ENCODE assay signal across 8 mouse cellular contexts in genomic region chr2:93014093-93014937, GRCm38 (mm10). TPM values are rescaled to one million over a fixed set of nuclear protein-coding genes. Genes with fewer than 3 reads are reported as not detected.
DNase-seq lines count a peak whose midpoint lies in the region; ATAC-seq and TF ChIP-seq lines count a peak whose summit lies in the region.

No protein-coding gene starts in this region.

- no peaks in the 10 kb centered on the region for H3K9me3 ChIP-seq in forebrain, embryonic 13.5 days (replicated peaks)
- H3K9me3 ChIP-seq in intestine, embryonic 16.5 days (ENCODE audit: control insufficient read depth, low read length): no peaks in the 10 kb centered on the region
- H3K9me3 ChIP-seq in liver, postnatal 0 days (ENCODE audit: low read length): no peaks in the 10 kb centered on the region
- H3K9me3 ChIP-seq in neural tube, embryonic 14.5 days (ENCODE audit: control insufficient read depth, low read length): no peaks in the 10 kb centered on the region

- H3K4me3 ChIP-seq in forebrain, embryonic 13.5 days: peak overlapping the region; percentile 61
- H3K4me3 ChIP-seq in intestine, embryonic 16.5 days (ENCODE audit: low read length): peak overlapping the region; percentile 65
- peak overlapping the region; percentile 54 for H3K4me3 ChIP-seq in liver, postnatal 0 days (ENCODE audit: low read depth, low read length)
- peak overlapping the region; percentile 49 for H3K4me3 ChIP-seq in neural tube, embryonic 14.5 days (ENCODE audit: low read depth, low read length)

- H3K27ac ChIP-seq in forebrain, embryonic 13.5 days: peak overlapping the region; percentile 69
- peak overlapping the region; percentile 92 for H3K27ac ChIP-seq in intestine, embryonic 16.5 days (ENCODE audit: low read length)
- H3K27ac ChIP-seq in liver, postnatal 0 days (ENCODE audit: low read depth): peak overlapping the region; percentile 55; the same call in 1 of the 2 replicates
- peak overlapping the region; percentile 62 for H3K27ac ChIP-seq in neural tube, embryonic 14.5 days (ENCODE audit: low read depth, low read length)

- no peaks in the 10 kb centered on the region for H3K27me3 ChIP-seq in forebrain, embryonic 13.5 days
- H3K27me3 ChIP-seq in intestine, embryonic 16.5 days (replicated peaks; ENCODE audit: control insufficient read depth, insufficient read depth, low read length): no peaks in the 10 kb centered on the region
- H3K27me3 ChIP-seq in liver, postnatal 0 days (ENCODE audit: insufficient read depth, low read length): no peaks in the 10 kb centered on the region
- H3K27me3 ChIP-seq in neural tube, embryonic 14.5 days (ENCODE audit: control insufficient read depth, insufficient read depth, low read length): no peaks in the 10 kb centered on the region

- H3K4me1 ChIP-seq in forebrain, embryonic 13.5 days: peaks cover 27% of the 10 kb centered on the region
- H3K4me1 ChIP-seq in intestine, embryonic 16.5 days (ENCODE audit: control insufficient read depth, insufficient read depth, low read length): peaks cover 26% of the 10 kb centered on the region
- H3K4me1 ChIP-seq in liver, postnatal 0 days (ENCODE audit: insufficient read depth): peaks cover 13% of the 10 kb centered on the region
- peaks cover 5% of the 10 kb centered on the region for H3K4me1 ChIP-seq in neural tube, embryonic 14.5 days (ENCODE audit: control insufficient read depth, insufficient read depth, low read length)

- no peak for TF ChIP-seq CTCF in liver, postnatal 0 days (IDR thresholded peaks at IDR 0.05; ENCODE audit: low read depth)

- DNase-seq in frontal cortex, postnatal 14 days (ENCODE audit: low spot score in 2 of 2): no peak
- DNase-seq in adrenal gland, adult 18-20 months (ENCODE audit: low spot score in 2 of 2): peak; percentile 72 to 83
- peak; percentile 62 for DNase-seq in liver, postnatal 0 days
- DNase-seq in layer of hippocampus, adult 11-12 months (ENCODE audit: low spot score): no peak

- TF ChIP-seq EP300 in liver, postnatal 0 days (IDR thresholded peaks at IDR 0.05; ENCODE audit: low read depth): no peak

- WGBS in forebrain, embryonic 13.5 days: 7% methylated on average over 22 of the region's 50 CpGs
- 4% methylated on average over 19 of the region's 50 CpGs for WGBS in intestine, embryonic 16.5 days
- WGBS in liver, postnatal 0 days (ENCODE audit: insufficient replicate concordance): 5% methylated on average over 35 of the region's 50 CpGs
- WGBS in neural tube, embryonic 14.5 days: 4% methylated on average over 41 of the region's 50 CpGs

- peak overlapping the region; percentile 97 for H3K4me2 ChIP-seq in forebrain, embryonic 13.5 days
- H3K4me2 ChIP-seq in intestine, embryonic 16.5 days (ENCODE audit: low read depth, low read length): peak overlapping the region; percentile 93
- peak overlapping the region; percentile 98 for H3K4me2 ChIP-seq in liver, postnatal 0 days (ENCODE audit: low read depth, low read length)
- peak overlapping the region; percentile 97 for H3K4me2 ChIP-seq in neural tube, embryonic 14.5 days (ENCODE audit: low read depth, low read length)

- ATAC-seq in frontal cortex, adult (ENCODE audit: low TSS enrichment): peak; percentile 38; the same call in 1 of the 2 replicates
- peak; percentile 75 for ATAC-seq in forebrain, embryonic 13.5 days
- ATAC-seq in intestine, embryonic 16.5 days: peak; percentile 97
- ATAC-seq in liver, postnatal 0 days: peak; percentile 75
- peak; percentile 79 for ATAC-seq in neural tube, embryonic 14.5 days (ENCODE audit: low read depth)

- H3K36me3 ChIP-seq in forebrain, embryonic 13.5 days (ENCODE audit: poor library complexity, severe bottlenecking): peaks cover 12% of the 10 kb centered on the region
- H3K36me3 ChIP-seq in intestine, embryonic 16.5 days (ENCODE audit: control insufficient read depth, insufficient read depth, low read length): peaks cover 5% of the 10 kb centered on the region; the same call in 1 of the 2 replicates
- H3K36me3 ChIP-seq in liver, postnatal 0 days (replicated peaks; ENCODE audit: insufficient read depth, low read length): no peaks in the 10 kb centered on the region
- 0 out of 2 replicates have a peak, but pooled peaks cover 3% of the 10 kb centered on the region for H3K36me3 ChIP-seq in neural tube, embryonic 14.5 days (ENCODE audit: control insufficient read depth, insufficient read depth, low read length)

- peak overlapping the region; percentile 79 for H3K9ac ChIP-seq in forebrain, embryonic 13.5 days
- peak overlapping the region; percentile 82 for H3K9ac ChIP-seq in intestine, embryonic 16.5 days (ENCODE audit: low read depth, low read length)
- H3K9ac ChIP-seq in liver, postnatal 0 days (replicated peaks): peak overlapping the region; percentile 62
- H3K9ac ChIP-seq in neural tube, embryonic 14.5 days (replicated peaks; ENCODE audit: low read depth, low read length): peak overlapping the region; percentile 74

RNA-seq across cellular contexts. Expression of gene Prdm11, which starts 31.7 kb away (rescaled TPM):
- total RNA-seq in adrenal gland, adult 18-20 months (2021): 10 to 100 TPM; 40.9 to 46.5 TPM
- polyA plus RNA-seq in forebrain, embryonic 13.5 days (2015; fragmentation: Nextera tagmentation; extraction: Ambion mirVana): 1.4 and 1.9 TPM in 2 replicates
- polyA plus RNA-seq in intestine, embryonic 16.5 days (2015; fragmentation: Nextera tagmentation; extraction: Ambion mirVana): 7.1 and 7.3 TPM in 2 replicates
- polyA plus RNA-seq in liver, postnatal 0 days (2015; fragmentation: Nextera tagmentation; extraction: Ambion mirVana): 0.86 and 1.2 TPM in 2 replicates
- 1.8 TPM in 2 replicates for polyA plus RNA-seq in neural tube, embryonic 14.5 days (2014; fragmentation: Nextera tagmentation; extraction: Ambion mirVana)

Comparison
In these comparisons a context has a peak if more than half of its experiments do, and no peak if none do; other contexts are left out.
1. ATAC-seq: peak in every context shown above with its lines; median percentile 97 in intestine, embryonic 16.5 days; 79 in neural tube, embryonic 14.5 days; 75 in forebrain, embryonic 13.5 days; 75 in liver, postnatal 0 days; 38 in frontal cortex, adult.
2. DNase-seq: peak in adrenal gland, adult 18-20 months (2 of 2) and liver, postnatal 0 days (single experiment); none in frontal cortex, postnatal 14 days (0 of 2) and layer of hippocampus, adult 11-12 months (single experiment).
3. Peak in every context shown above with its lines, with median percentiles within 50 percentile points of each other: H3K27ac ChIP-seq, H3K4me2 ChIP-seq, H3K4me3 ChIP-seq and H3K9ac ChIP-seq.